Mouse (Mus musculus) bone marrow, adult 2 months (tissue): ENCODE data around the gene Zscan26.

Experiments used
- CTCF ChIP-seq: fragments of 200-500 bp; IDR thresholded peaks from 2 replicates; pipeline ENCODE4 v1.5.1; 2011; ENCODE audit warnings: low read length, control low read depth; ENCODE audit not compliant: control insufficient read depth, insufficient read depth
- POLR2A ChIP-seq: fragments of 200-500 bp; IDR thresholded peaks from 2 replicates; pipeline ENCODE4 v1.6.1; 2011; ENCODE audit warnings: low read depth, mild to moderate bottlenecking, control low read depth, low read length, borderline replicate concordance; ENCODE audit not compliant: control insufficient read depth

- TF ChIP-seq CTCF (no peak), POLR2A (no peak; the same call in 1 of the 2 replicates)
Observed at GRCm38 (mm10) chr13:21468061-21469019, 14.8 kb upstream of the Zscan26 start, which contains the start of gene Nkapl.
